27 mouse cellular contexts compared by ENCODE assay signal in genomic region chr15:80702910-80703309, GRCm38 (mm10). TPM values are rescaled to one million over a fixed set of nuclear protein-coding genes. Genes with fewer than 3 reads are reported as not detected.
A peak's percentile ranks its signal among the peaks of the same experiment; 100 is the strongest.
DNase-seq lines count a peak whose midpoint lies in the region; ATAC-seq and TF ChIP-seq lines count a peak whose summit lies in the region.
"Had no signal": no experiment of that assay in that cellular context is flagged by ENCODE, and none has a peak within 500 bp of the region (broad histone marks: within the 10 kb centered on the region; RNA-seq: fewer than 3 reads in every experiment).

No protein-coding gene starts in this region.

- no peak overlapping the region for H3K4me2 ChIP-seq in forebrain, embryonic 11.5 days (ENCODE audit: low read depth, low read length, severe bottlenecking)
- H3K4me2 ChIP-seq in forebrain, embryonic 15.5 days (replicated peaks), result no peak overlapping the region
- H3K4me2 ChIP-seq: embryonic facial prominence, embryonic 13.5 days; forebrain, embryonic 12.5 days; heart, embryonic 12.5 days; heart, embryonic 15.5 days; hindbrain, embryonic 12.5 days; hindbrain, embryonic 15.5 days had no signal

- no peak overlapping the region for H3K27ac ChIP-seq in forebrain, embryonic 11.5 days (ENCODE audit: low read depth, low read length)
- no peak overlapping the region for H3K27ac ChIP-seq in forebrain, embryonic 15.5 days (replicated peaks)
- H3K27ac ChIP-seq in left cerebral cortex, adult 2 months, result 0 out of 2 replicates have a peak overlapping the region, but pooled peaks have one; percentile 24
- peak overlapping the region; percentile 79 for H3K27ac ChIP-seq in thymus, adult 2 months (ENCODE audit: control insufficient read depth, insufficient read depth, low read length)
- H3K27ac ChIP-seq: embryonic facial prominence, embryonic 13.5 days; forebrain, embryonic 12.5 days; heart, embryonic 15.5 days; hindbrain, embryonic 12.5 days; hindbrain, embryonic 15.5 days had no signal

- no peaks in the 10 kb centered on the region for H3K36me3 ChIP-seq in forebrain, embryonic 11.5 days (ENCODE audit: control insufficient read depth, insufficient read depth, low read length)
- no peaks in the 10 kb centered on the region for H3K36me3 ChIP-seq in forebrain, embryonic 15.5 days
- no peaks in the 10 kb centered on the region for H3K36me3 ChIP-seq in thymus, adult 2 months (ENCODE audit: control insufficient read depth, insufficient read depth, low read length)
- H3K36me3 ChIP-seq: embryonic facial prominence, embryonic 13.5 days; forebrain, embryonic 12.5 days; G1E; heart, embryonic 12.5 days; heart, embryonic 15.5 days; hindbrain, embryonic 12.5 days; hindbrain, embryonic 15.5 days had no signal

- H3K4me1 ChIP-seq in forebrain, embryonic 11.5 days (replicated peaks; ENCODE audit: control insufficient read depth, insufficient read depth, low read length), result peaks cover 3% of the 10 kb centered on the region; the same call in 1 of the 2 replicates
- peaks cover 22% of the 10 kb centered on the region for H3K4me1 ChIP-seq in forebrain, embryonic 15.5 days
- H3K4me1 ChIP-seq in thymus, adult 2 months (replicated peaks; ENCODE audit: control insufficient read depth, insufficient read depth, low read length), result peaks cover 31% of the 10 kb centered on the region

- intact Hi-C loops in left cerebral cortex, adult 2 months (cut with DNase I), result loop anchor here (10.0 kb wide), 1 partner anchor 492 kb away; the partner anchor contains the start of gene Mrtfa
- intact Hi-C loops in left cerebral cortex, postnatal 10 days (cut with DNase I), result loop anchor here (5.0 to 10.0 kb wide), 4 partner anchors 361 to 616 kb away; partner anchors contain the start of genes Cacna1i and Mrtfa

- H3K4me3 ChIP-seq in forebrain, embryonic 11.5 days (ENCODE audit: low read depth, low read length), result no peak overlapping the region
- no peak overlapping the region for H3K4me3 ChIP-seq in forebrain, embryonic 15.5 days
- no peak overlapping the region for H3K4me3 ChIP-seq in left cerebral cortex, adult 2 months
- no peak overlapping the region for H3K4me3 ChIP-seq in thymus, adult 2 months (ENCODE audit: control insufficient read depth, insufficient read depth, low read length)
- H3K4me3 ChIP-seq: embryonic facial prominence, embryonic 13.5 days; forebrain, embryonic 12.5 days; heart, embryonic 12.5 days; heart, embryonic 15.5 days; hindbrain, embryonic 12.5 days; hindbrain, embryonic 15.5 days had no signal

- TF ChIP-seq CTCF in left cerebral cortex, adult 2 months (IDR thresholded peaks at IDR 0.05), result no peak
- no peak for TF ChIP-seq CTCF in thymus, adult 2 months (IDR thresholded peaks at IDR 0.05; ENCODE audit: borderline replicate concordance, control insufficient read depth, extremely low read depth, insufficient read depth, low read length, poor library complexity)

- 88% methylated on average over 5 of the region's 5 CpGs for WGBS in forebrain, embryonic 11.5 days
- WGBS in forebrain, embryonic 15.5 days, result 83% methylated on average over 5 of the region's 5 CpGs
- 88% methylated on average over 5 of the region's 5 CpGs for WGBS in thymus, adult 2 months

- H3K9me3 ChIP-seq in forebrain, embryonic 11.5 days (ENCODE audit: control insufficient read depth, low read length), result no peaks in the 10 kb centered on the region
- no peaks in the 10 kb centered on the region for H3K9me3 ChIP-seq in forebrain, embryonic 15.5 days
- H3K9me3 ChIP-seq: embryonic facial prominence, embryonic 13.5 days; forebrain, embryonic 12.5 days; G1E; heart, embryonic 12.5 days; heart, embryonic 15.5 days; hindbrain, embryonic 12.5 days; hindbrain, embryonic 15.5 days had no signal

- no peak for TF ChIP-seq POLR2A in thymus, adult 2 months (IDR thresholded peaks at IDR 0.05; ENCODE audit: control insufficient read depth, extremely low read depth, insufficient read depth, low read length, poor library complexity)

- peak; percentile 28 for DNase-seq in forebrain, embryonic 11.5 days (ENCODE audit: low spot score)
- DNase-seq in left cerebral cortex, adult 2 months (ENCODE audit: extremely low spot score in 1 of 2, low spot score in 2 of 2), result no peak
- DNase-seq in left cerebral cortex, postnatal 10 days (ENCODE audit: extremely low spot score in 1 of 2, low spot score in 2 of 2), result no peak
- no peak for DNase-seq in thymus, adult 2 months
- DNase-seq in thymus, postnatal 25 days, result no peak
- DNase-seq: adrenal gland, postnatal 10 days; adrenal gland, postnatal 36 days; B cell, adult 2 months; cerebellum, adult 11 months; cerebellum, postnatal 25 days; gastrocnemius, postnatal 10 days; gastrocnemius, postnatal 36 days; heart, adult 18-20 months; heart, postnatal 10 days; heart, postnatal 4 days had no signal

- no peak overlapping the region for H3K9ac ChIP-seq in forebrain, embryonic 11.5 days (ENCODE audit: low read length)
- no peak overlapping the region for H3K9ac ChIP-seq in forebrain, embryonic 15.5 days (replicated peaks)
- H3K9ac ChIP-seq: embryonic facial prominence, embryonic 13.5 days; forebrain, embryonic 12.5 days; heart, embryonic 12.5 days; heart, embryonic 15.5 days; hindbrain, embryonic 12.5 days; hindbrain, embryonic 15.5 days had no signal

- ATAC-seq in forebrain, embryonic 11.5 days (replicated peaks; ENCODE audit: low FRiP score), result no peak
- no peak for ATAC-seq in forebrain, embryonic 15.5 days (replicated peaks)
- ATAC-seq in granulocyte monocyte progenitor cell, adult 5-6 weeks (replicated peaks; ENCODE audit: poor library complexity, severe bottlenecking), result no peak
- ATAC-seq: forebrain, embryonic 16.5 days; Patski had no signal

- no peaks in the 10 kb centered on the region for H3K27me3 ChIP-seq in forebrain, embryonic 11.5 days (ENCODE audit: control insufficient read depth, insufficient read depth, low read length)
- no peaks in the 10 kb centered on the region for H3K27me3 ChIP-seq in forebrain, embryonic 15.5 days
- H3K27me3 ChIP-seq in thymus, adult 2 months (ENCODE audit: control insufficient read depth, insufficient read depth, low read length), result no peaks in the 10 kb centered on the region
- H3K27me3 ChIP-seq: hindbrain, embryonic 12.5 days; hindbrain, embryonic 15.5 days had no signal

RNA-seq across cellular contexts. Expression of gene Tnrc6b, which starts 8.2 kb away (rescaled TPM):
- polyA plus RNA-seq in forebrain, embryonic 11.5 days (2014; fragmentation: Nextera tagmentation; extraction: Ambion mirVana), result 20.8 and 23.3 TPM in 2 replicates
- 34.2 and 35.2 TPM in 2 replicates for polyA plus RNA-seq in forebrain, embryonic 15.5 days (2015; fragmentation: Nextera tagmentation; extraction: Ambion mirVana)
- 100 to 1,000 TPM; 118 to 120 TPM for total RNA-seq in left cerebral cortex, adult 2 months (2021)
- 100 to 1,000 TPM; 127 to 130 TPM for total RNA-seq in left cerebral cortex, postnatal 10 days (2021)
- 56.1 and 57.9 TPM in 2 replicates for polyA plus RNA-seq in thymus, adult 2 months (2012; rRNA removed)
- total RNA-seq in granulocyte monocyte progenitor cell, adult 5-6 weeks (2014; fragmentation: Nextera tagmentation), result 48.8 and 59.3 TPM in 2 replicates
- total RNA-seq in granulocyte monocyte progenitor cell, adult 5-6 weeks (2017), result 20.0 and 26.6 TPM in 2 replicates

RNA-seq across cellular contexts. Expression of gene Fam83f, which starts 31.3 kb away (rescaled TPM):
- polyA plus RNA-seq in forebrain, embryonic 11.5 days (2014; fragmentation: Nextera tagmentation; extraction: Ambion mirVana), result 0.32 and 0.51 TPM in 2 replicates
- 0.05 and 0.15 TPM in 2 replicates for polyA plus RNA-seq in forebrain, embryonic 15.5 days (2015; fragmentation: Nextera tagmentation; extraction: Ambion mirVana)
- under 1 TPM; 0.26 to 0.54 TPM for total RNA-seq in left cerebral cortex, adult 2 months (2021)
- under 1 TPM; 0.54 to 0.57 TPM for total RNA-seq in left cerebral cortex, postnatal 10 days (2021)
- polyA plus RNA-seq in thymus, adult 2 months (2012; rRNA removed), result 3.5 and 5.4 TPM in 2 replicates
- 0.30 and 1.0 TPM in 2 replicates for total RNA-seq in granulocyte monocyte progenitor cell, adult 5-6 weeks (2014; fragmentation: Nextera tagmentation)
- not detected in 2 replicates for total RNA-seq in granulocyte monocyte progenitor cell, adult 5-6 weeks (2017)
- total RNA-seq: common myeloid progenitor, adult 5-6 weeks had no signal
- polyA plus RNA-seq: forebrain, embryonic 16.5 days; G1E; Patski had no signal

Comparison
In these comparisons a context has a peak if more than half of its experiments do, and no peak if none do; other contexts are left out.
1. H3K27ac ChIP-seq: peak in left cerebral cortex, adult 2 months (single experiment) and thymus, adult 2 months (single experiment); none in forebrain, embryonic 11.5 days (single experiment) and forebrain, embryonic 15.5 days (single experiment).